Mouse (Mus musculus) right cerebral cortex, postnatal 25 days (tissue): ENCODE measurements around the gene Fam53b.

Experiments used
- DNase-seq: peaks from one replicate; pipeline ENCODE4 v3.0.0; 2022

Fam53b gene

DNA sequence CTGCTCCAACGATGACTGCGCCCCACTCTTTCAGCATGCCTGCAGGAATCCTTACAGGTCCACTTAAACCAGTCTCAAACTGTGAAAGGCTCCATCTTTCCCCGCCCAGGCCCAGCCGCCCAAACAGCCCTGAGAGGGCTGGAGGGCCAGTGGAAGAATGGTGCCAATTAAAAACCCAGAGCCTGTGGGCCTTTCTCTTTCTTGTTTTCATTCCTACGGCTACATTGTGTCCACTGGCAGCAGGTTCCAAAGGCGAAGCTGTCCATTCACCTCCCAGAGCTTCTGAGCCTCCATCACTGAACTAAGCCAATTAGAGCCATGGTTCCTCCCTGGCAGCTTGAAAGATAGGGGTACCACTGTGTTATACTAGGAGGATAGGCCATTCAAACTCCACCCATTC, 82.1 kb downstream of the Fam53b start:
- DNase-seq: no peak

DNA sequence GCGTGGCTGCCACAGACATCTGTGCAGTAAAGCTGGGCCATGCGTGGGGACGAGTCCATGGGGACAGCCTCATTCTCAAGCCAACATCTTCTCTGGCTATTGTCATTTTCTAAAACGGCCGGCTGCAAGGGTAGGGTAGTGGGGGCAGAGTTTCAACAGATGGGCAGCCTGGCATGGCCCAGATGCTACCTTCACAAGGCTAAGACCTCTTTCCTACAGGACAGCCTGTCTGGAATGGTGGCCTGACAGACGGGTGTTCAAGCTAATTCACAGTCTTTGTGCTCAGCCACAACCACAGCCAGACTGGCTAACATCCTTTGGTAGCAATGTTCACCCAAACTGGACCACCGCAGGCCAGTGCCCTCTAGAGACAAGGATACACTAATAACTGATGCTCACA, 83.2 kb downstream of the Fam53b start:
- DNase-seq: no peak

DNA sequence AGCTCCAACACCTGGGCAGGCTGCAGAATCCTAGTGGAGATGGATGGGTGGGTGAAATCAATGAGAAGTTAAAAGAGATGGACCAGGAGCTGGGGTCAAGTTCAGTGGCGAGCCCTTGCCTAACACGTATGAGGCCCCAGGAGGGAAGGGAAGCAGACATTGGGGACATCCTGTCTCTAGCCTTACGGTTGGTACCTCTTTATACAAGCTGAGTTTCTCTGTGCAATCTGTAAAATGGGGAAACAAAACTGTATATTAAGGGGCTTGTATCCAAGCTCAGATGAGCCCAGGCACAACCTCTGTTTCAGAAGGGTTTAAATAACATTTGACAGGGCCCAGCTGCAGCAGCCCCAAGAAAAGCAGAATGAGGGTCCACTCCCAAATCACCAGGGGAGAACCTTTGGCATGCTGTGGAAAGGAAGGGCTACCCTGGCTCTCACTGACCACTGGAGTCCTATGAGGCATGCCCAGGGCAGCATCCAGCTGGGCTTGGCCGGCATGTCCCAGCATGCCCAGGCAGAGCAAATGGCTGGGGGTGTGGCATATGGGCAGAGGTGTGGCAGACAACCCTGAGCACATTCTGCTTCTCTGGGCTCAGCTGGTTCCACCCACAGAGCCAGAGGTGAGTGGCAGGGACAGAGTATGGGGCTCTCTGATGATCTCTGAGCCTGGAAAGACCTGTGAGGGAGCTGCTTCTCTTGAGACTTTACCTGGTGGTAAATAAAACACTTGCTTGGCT, 84.4 kb downstream of the Fam53b start:
- DNase-seq: no peak

DNA sequence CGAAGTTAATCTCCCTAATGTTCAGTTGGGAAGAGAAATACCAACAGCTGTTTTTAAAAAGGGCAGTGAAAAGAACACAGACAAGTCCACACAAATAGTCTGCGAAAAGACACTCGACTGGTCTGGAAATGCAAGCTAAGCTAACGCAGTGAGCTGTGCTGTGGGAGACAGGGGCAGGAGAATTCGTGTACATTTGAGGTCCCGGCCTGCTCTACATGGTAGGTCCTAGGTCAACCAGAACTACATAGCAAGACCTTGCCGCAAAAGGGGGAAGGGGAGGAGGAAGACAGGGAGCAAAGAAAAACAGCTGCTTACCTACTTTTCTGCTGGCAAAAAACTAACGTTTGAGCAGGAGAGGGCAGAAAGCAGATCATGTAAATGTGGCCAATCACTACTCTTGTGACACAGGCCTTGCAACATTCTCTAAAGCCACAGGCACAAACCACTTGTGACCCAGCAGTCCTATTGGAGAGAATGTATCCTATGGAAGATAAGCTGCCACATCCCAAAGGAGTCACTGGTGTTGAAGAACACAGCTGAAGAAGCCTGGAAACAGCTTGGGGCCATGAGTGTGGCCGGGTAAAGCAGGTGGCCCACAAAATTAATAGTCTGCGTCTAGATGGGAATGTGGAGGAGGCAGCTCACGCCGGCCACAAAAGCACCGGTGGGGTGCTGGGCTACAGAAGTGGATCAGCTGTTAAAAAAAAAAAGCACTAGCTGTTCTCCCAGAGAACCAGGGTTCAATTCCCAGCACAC, 87.4 kb downstream of the Fam53b start:
- DNase-seq: no peak

DNA sequence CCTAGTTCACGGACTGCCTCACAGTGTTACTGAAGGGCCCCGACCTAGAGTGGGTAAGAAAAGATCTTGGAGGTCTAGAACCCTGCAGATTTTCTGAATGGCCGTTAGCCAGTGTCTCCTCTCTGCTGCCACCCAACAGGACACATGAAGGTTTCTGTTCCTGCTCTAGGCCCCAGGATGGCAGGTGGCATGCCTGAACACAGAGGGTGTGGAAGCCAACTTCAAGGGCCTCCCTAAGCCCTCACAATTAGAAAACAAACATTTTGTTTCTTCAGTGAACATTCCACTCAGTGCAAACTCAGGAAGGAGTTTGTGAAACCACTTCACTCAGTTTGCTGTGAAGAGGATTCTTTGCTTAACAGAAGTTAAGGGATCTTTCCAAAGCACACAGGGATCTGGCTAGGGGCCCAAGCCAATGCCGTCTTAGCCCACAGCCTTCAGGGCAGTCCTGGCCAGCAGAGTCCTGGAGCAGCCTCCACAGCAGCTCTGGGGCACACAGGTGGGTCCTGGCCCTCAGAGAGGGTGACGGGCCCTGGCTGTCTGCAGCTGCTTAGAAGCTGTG, 89.1 kb downstream of the Fam53b start:
- no peak for DNase-seq

DNA sequence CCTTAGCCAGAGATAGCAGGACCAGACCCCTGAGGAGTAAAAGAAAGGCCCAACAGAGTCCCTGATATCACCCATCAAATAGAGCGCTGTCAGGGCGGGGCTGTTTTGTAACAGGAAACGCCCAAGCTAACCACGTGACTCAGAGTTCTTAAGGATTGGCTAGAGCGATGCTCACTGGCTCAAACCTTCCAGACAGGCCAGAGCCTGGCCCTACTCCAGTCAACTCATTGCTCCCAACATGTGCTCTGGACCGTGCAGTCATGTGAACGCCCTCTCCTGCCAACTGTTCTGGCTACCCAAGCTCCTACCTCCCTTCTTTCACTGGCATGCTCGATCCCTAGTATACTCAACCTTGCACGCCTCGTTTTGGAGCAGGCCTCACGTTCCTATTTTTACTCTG, 89.8 kb downstream of the Fam53b start:
- no peak for DNase-seq

DNA sequence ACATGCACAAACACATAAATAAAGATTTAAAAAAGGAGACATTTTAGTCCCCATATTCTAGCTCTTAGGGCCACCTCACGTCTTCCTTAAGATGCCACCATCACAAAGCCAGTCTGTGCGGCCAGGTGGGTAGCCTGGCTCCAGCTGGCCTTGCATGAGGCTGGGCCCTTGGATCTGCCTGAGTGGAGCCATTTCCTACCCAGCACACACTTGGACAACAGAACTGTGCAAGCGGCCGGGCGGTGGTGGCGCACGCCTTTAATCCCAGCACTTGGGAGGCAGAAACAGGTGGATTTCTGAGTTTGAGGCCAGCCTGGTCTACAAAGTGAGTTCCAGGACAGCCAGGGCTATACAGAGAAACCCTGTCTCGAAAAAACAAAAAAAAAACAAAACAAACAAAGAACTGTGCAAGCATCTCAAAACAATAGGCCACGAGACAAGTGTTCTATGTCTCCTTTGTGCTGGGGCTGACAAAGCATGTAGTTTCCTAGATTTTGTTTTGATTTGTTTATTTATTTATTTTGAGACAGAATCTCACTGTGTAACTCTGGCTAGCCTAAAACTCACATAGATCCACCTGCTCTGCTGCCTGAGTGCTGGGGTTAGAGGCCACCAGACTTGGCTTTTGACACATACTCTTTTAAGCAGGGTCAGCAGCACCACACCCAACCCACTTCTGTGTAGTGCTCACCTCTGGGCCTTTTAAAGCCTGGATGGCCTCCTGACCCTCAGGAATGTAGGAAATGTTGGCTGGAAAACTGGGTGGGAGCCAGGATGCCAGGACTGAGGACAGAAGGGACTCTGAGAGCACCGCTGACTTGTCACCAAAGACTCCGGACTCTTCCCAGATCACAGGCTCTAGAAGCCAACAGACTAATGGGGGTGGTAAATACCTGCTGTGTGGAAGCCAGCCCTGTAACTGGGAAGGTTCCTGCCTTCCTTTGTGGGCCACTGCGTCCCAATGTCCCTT, 91.0 kb downstream of the Fam53b start:
- no peak for DNase-seq

DNA sequence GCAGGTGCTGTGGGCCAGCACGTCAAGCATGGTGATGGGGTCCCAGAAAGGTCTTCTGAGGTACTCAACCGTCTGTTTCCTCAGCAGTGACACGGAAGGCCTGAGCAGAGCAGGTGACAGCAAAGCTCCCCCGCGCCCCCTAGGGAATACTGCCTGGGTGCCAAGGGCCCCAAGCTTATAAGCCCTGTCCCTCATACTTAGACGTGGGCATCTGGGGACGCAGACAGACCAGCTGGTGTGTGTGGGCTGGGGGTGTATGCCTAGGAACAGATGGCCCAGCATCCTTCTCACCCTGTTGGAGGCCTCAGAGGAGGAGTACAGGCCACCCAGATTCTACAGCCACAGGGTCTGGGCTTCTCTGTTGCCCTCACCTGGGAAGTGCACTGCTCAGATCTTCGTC, 93.1 kb downstream of the Fam53b start:
- DNase-seq: peak; percentile 55

DNA sequence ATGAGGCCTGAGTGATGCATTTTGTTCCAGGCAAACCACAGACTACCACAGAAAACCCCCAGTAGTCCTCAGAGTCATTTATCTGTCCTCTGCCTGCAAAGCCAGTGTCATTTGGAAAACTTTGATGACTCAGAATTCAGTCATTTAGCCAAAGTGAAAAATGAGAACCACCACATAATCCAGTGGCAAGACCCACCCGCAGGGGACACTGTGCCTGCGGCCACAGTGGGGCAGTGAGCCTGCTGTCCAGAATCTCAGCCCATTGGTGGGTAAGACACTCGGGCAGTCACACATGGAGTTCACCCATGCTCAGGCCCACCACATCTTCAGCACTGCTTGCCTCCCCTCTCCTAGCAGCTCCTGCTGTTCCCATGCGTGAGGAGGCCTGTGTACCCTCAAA, 94.1 kb downstream of the Fam53b start:
- no peak for DNase-seq

DNA sequence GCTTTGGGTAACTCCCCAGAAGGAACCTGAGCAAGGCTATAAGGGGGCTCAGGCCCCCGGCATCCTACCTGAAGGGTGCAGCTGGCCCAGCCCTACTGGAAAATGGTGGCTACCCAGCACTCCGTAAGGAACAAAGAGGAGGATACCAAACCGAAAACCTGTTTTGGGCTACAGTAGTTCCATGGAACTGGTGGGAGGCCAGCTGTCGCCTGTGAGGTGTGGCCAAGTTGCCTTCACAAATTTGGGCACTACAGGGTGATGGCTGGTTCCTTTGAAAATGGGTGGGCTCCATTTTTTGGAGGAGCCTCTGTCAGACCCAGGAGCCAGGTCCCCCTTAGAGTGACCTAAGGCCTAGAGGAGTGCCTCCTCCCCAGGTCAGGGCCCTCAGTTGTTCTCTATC, 98.4 kb downstream of the Fam53b start:
- no peak for DNase-seq

DNA sequence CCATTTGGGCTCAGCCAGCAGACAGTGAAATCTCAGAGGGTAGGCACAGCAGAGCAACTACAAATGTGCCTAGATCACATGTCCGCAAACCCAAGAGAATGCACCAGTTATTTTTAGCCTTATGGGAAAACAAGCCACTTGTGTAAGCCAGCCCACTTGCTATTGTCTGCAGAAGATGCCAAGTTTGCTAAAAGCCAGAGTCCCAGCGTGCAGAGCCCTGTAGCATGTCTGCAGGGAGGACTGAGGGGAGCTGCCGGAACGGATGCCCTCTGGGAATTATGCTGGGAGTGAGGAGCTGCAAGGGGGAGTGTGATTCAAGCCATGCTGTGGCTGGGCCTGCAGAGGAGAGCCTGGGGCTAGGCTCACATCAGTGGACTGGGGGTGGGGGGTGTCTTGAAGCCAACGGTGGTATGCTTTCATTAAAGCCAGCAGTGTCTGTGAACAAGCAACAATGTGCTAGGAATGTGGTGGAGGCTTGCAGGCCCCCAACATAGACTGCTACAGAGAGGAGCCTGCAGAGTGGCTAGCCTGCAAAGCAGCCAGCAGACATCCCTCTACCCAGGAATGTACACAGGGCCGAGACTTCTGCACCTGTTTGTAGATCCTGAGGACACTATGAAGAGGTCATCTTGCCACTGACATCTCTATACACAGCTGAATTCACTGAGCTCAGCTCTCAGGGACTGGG, 99.3 kb downstream of the Fam53b start:
- DNase-seq: peak; percentile 57

DNA sequence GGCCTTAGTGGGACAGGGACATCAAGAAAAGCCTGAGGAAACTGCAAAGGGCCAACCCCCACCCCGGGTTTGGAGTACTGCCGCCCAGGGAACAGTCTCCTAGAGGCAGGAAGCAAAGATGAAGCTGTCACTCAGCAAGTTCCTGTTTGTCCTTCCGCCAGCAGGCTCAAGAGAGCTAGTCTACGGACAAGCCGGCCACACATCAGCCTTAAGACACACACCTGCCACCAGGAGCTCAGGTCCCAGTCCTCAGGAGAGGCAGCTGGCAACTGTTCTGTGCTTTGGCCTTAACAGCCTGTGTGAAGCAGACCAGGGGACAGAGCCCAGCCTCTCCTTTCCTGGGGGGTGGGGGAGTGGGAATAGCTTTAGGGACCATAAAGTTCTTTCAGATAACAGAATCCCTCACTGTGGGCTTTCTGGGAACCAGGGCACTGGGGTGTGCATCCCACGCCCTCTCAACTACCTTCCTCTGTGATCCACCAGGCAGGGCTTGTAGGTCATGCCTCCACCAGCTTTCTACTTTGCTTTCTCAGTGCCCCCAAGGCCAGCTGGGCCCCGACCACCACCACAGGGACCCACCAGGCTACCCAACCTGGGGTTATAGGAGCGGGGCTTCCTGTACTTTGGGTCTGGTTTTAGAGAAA, 100.1 kb downstream of the Fam53b start:
- no peak for DNase-seq

DNA sequence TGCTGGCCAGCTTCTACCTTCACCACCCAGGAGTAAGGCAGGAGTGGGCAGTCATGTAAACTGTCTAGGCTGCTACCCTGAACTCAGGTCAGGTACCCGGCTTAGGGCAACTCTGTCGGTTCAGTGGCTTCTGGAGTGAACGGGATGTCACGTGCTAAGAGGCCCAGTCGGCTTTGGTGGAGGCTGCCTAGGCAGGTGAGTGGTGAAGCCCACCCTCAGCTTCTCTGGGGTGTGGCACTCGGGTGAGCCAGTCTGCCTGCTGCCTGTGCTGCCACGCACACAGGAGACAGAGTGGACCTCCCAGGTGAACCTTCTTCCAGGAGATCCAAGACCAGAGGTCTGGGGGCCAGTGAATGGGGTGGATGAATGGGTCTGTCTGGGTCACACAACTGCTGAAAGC, 100.7 kb downstream of the Fam53b start:
- no peak for DNase-seq

DNA sequence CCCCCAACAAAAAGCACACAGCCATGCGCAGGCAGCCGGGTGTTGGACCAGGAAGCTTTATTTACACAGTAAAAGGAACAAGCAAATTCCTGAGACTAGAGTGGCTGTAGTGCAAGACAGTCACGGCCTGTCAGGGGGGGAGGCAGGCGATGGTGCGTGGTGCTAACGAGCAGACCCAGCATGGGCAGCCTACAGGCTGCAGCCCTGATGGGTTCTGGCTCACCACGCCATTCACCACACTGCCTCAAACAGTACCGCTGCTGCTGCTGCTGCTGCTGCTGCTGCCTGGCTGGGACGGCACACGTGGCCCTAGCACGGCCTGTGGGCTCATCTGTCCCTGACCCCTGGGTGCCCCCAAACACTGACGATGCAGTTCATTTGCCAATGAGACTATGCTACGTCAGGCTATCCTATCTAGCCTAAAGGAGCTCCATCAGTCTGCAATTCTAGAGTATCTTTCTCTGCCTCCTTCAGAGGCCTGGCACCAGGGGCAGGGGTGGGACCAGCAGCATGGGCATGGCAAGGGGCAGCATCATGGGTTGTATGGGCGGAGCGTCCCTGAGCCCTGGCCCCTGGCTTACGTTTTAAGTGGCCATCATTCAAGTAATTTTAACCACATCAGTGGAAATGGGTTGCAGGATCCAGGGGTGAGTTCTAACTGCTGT, 101.5 kb downstream of the Fam53b start:
- no peak for DNase-seq

DNA sequence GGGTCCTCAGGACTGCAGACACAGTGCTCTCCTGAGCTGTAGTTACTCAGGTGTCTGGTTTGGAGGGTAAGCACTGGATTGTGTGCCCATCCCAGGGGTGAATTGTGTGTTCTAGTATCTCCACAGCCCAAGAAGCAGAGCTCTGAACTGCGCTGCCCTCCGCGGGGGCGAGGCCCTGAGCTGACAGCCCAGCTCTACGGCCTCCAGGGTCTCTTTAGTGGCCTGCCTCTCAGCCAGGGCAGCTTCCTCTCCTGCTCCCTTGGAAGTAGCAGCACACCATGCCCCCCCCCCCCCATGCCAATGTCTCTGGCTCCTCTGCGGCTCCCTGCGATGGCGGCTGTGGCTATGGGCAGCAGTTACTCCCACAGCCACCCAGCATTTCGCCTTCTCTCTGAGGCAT, 102.1 kb downstream of the Fam53b start:
- no peak for DNase-seq

DNA sequence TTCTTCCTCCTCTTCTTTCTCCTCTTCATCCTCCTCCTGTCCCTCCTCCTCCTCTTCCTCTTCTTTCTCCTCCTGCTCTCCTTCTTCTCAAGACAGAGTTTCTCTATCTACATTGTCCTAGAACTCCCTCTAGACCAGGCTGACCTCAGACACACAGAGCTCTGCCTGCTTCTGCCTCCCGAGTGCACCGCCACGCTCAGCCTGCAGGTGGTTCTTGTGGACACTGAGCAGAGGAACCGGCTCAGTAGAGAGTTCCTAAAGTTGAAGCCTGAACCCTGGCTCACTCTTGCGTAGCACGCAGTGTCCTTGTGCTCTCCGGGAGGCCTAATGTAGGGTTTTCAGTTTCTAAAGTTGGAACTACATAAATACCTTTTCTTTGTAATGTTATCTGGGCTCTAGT, 108.6 kb downstream of the Fam53b start:
- DNase-seq: no peak

DNA sequence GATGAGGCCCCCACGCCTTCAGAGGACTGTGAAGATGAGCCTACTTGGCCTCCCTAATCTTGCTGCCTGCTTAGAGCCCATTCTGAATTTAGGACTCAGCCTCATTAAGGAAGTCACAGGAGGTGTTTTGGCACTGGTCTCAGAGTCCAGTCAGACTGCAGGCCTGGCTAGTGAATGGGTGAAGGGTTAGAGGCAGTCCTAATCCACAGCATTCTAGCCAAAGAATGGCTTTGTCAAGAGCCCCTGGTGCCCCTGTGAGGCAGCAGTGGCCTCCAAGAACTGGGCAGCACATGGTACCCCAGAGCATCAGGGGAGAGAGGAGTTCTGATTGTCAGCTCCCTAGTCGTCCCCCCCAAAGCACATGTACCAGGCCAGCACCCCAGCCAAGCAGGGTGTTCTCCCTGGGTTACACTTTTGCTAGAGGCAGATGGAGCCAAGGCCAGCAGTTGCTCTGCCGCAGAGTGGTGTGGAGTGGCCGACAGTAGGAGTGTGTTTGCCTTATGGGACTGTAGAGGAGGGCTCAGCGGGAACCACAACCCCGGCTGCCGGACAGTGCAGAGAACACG, 109.3 kb downstream of the Fam53b start:
- DNase-seq: no peak

DNA sequence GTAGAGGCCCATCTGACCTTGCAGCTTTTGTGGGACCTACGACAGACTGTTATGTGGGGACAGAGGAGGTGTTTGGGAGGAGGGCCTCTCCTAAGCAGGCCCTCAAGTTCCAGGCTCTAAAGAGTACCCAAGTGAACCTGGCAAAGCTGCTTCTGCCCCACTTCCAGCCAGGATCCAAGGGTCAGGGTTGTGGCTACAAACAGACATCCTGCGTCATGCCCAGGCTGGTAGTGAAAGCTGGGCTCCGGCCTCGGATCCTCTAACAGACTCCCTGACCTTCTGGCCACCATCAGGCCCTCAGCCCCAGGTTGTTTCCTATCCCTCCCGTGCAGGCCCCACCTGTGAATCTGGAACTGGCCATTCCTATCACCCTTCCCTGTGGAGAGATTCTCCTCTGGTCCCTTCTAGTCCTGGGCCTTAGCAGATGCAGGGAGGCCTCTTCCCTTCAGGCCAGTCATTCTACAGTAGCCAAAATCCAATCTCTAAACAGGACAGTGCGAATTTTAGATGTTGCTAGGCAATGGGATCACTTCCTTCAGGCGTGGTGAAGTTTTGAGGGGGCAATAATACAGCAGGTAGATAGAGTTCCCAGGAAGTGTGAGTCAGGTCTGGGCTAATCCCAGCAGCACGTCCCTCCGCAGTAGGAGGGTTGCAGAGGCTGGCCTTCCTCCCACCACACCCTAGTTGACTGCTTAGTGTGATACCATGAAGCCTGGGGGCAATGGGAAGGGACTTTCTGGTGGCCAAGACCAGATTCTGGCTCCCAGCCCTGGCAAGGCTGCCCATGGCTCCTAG, 110.0 kb downstream of the Fam53b start:
- no peak for DNase-seq

DNA sequence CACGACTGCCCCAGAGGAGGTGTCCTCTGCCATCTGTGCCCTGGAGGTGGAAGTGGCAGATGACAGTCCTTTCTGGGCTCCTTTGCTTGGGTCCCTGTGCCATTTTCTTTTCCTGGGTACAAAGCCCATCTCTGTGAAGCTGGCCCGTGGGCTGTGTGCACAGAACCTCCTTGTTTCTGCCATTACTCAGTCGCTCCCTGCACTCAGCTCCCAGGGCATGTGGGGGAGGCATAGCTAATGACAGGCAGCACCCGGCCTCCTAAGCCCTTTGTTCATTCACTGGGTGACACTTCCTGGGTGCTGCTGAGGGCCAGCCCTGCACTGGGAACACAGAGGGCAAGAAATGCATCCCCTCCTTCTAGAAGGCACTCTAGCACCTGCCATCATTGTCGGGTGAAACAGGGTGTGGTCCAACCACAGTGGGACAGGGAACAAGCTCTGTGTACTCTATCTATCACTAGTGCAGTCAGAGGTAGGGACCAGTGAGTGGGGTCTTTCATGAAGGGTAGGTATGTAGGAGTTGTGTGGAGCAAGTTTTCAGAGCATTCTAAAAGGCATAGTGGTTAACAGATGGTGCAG, 111.1 kb downstream of the Fam53b start:
- no peak for DNase-seq

DNA sequence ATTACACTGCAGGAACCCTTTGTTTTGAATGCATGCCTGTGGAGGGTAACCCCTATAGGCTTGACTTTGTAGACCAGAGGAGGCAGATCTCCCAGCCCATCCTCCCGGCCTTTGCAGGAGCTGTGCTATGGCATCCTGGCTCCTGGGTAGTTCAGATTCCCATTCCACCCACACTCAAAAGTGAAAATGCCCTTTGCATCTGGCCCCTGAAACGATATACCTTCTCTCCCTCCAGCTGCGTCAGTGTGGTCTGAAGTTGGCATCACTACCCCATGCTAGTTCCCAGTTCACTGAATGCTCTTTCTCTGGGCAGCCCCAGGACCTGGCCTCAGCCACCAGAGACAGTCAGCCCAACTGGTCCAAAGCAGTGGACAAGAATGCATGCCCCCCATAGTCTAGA, 111.7 kb downstream of the Fam53b start:
- no peak for DNase-seq
